8 mouse cellular contexts compared by ENCODE assay signal in genomic region chr6:112274261-112275055, GRCm38 (mm10). TPM values are rescaled to one million over a fixed set of nuclear protein-coding genes. Genes with fewer than 3 reads are reported as not detected.
DNase-seq lines count a peak whose midpoint lies in the region; ATAC-seq and TF ChIP-seq lines count a peak whose summit lies in the region.

No protein-coding gene starts in this region.

- peak; percentile 55 for DNase-seq in CH12.LX (ENCODE audit: extremely low read depth)
- DNase-seq in brain, embryonic 14.5 days (ENCODE audit: low read depth), result peak; percentile 96
- DNase-seq in forebrain, embryonic 10.5 days (ENCODE audit: extremely low spot score, low spot score), result no peak
- DNase-seq in liver, postnatal 0 days, result peak; percentile 69
- DNase-seq in yolk sac, embryonic 10.5 days (ENCODE audit: low spot score), result peak; percentile 4

- H3K79me2 ChIP-seq in CH12.LX (replicated peaks; ENCODE audit: control insufficient read depth, extremely low read depth, insufficient read depth, poor library complexity, severe bottlenecking), result no peaks in the 10 kb centered on the region

- peak overlapping the region in 1 of 3 experiments; percentile 32 for H3K4me3 ChIP-seq in CH12.LX (replicated peaks in 1 of 3; ENCODE audit: low read depth in 2 of 3, low read length in 2 of 3, poor library complexity in 1 of 3)
- H3K4me3 ChIP-seq in forebrain, embryonic 10.5 days, result peak overlapping the region; percentile 44; the same call in 1 of the 2 replicates
- H3K4me3 ChIP-seq in heart, embryonic 12.5 days, result peak overlapping the region; percentile 56
- H3K4me3 ChIP-seq in kidney, embryonic 14.5 days (ENCODE audit: low read length), result peak overlapping the region; percentile 29; the same call in 1 of the 2 replicates
- H3K4me3 ChIP-seq in liver, postnatal 0 days (ENCODE audit: low read depth, low read length), result no peak overlapping the region

- H3K36me3 ChIP-seq in CH12.LX (replicated peaks in 1 of 2; ENCODE audit: control insufficient read depth in 1 of 2, insufficient read depth in 1 of 2, low read length in 1 of 2), result no peaks in the 10 kb centered on the region
- H3K36me3 ChIP-seq in forebrain, embryonic 10.5 days (replicated peaks), result no peaks in the 10 kb centered on the region
- H3K36me3 ChIP-seq in heart, embryonic 12.5 days, result 0 out of 2 replicates have a peak, but pooled peaks cover 2% of the 10 kb centered on the region
- H3K36me3 ChIP-seq in kidney, embryonic 14.5 days (ENCODE audit: control insufficient read depth, insufficient read depth, low read length), result no peaks in the 10 kb centered on the region
- H3K36me3 ChIP-seq in liver, postnatal 0 days (replicated peaks; ENCODE audit: insufficient read depth, low read length), result no peaks in the 10 kb centered on the region

- H3K9me3 ChIP-seq in CH12.LX (replicated peaks; ENCODE audit: low read length), result peaks cover 10% of the 10 kb centered on the region
- no peaks in the 10 kb centered on the region for H3K9me3 ChIP-seq in forebrain, embryonic 10.5 days
- no peaks in the 10 kb centered on the region for H3K9me3 ChIP-seq in heart, embryonic 12.5 days (replicated peaks)
- H3K9me3 ChIP-seq in kidney, embryonic 14.5 days (ENCODE audit: control insufficient read depth, low read length), result no peaks in the 10 kb centered on the region
- H3K9me3 ChIP-seq in liver, postnatal 0 days (ENCODE audit: low read length), result no peaks in the 10 kb centered on the region

- H3K27ac ChIP-seq in CH12.LX (ENCODE audit: insufficient read depth, low read depth), result no peak overlapping the region
- 0 out of 2 replicates have a peak overlapping the region, but pooled peaks have one; percentile 21 for H3K27ac ChIP-seq in forebrain, embryonic 10.5 days
- peak overlapping the region; percentile 97 for H3K27ac ChIP-seq in heart, embryonic 12.5 days (ENCODE audit: poor library complexity, severe bottlenecking)
- no peak overlapping the region for H3K27ac ChIP-seq in kidney, embryonic 14.5 days (ENCODE audit: low read depth, low read length)
- H3K27ac ChIP-seq in liver, postnatal 0 days (ENCODE audit: low read depth), result no peak overlapping the region

- no peak for TF ChIP-seq RAD21 in CH12.LX (IDR thresholded peaks at IDR 0.05; ENCODE audit: low read depth, low read length)

- no peak overlapping the region for H3K9ac ChIP-seq in CH12.LX (ENCODE audit: insufficient read depth, low read depth)
- H3K9ac ChIP-seq in heart, embryonic 12.5 days, result peak overlapping the region; percentile 81
- H3K9ac ChIP-seq in kidney, embryonic 14.5 days (ENCODE audit: low read depth, low read length), result no peak overlapping the region
- no peak overlapping the region for H3K9ac ChIP-seq in liver, postnatal 0 days (replicated peaks)

- no peaks in the 10 kb centered on the region for H3K27me3 ChIP-seq in CH12.LX (replicated peaks)
- H3K27me3 ChIP-seq in forebrain, embryonic 10.5 days (ENCODE audit: poor library complexity, severe bottlenecking), result peaks cover 38% of the 10 kb centered on the region
- no peaks in the 10 kb centered on the region for H3K27me3 ChIP-seq in heart, embryonic 12.5 days (replicated peaks)
- no peaks in the 10 kb centered on the region for H3K27me3 ChIP-seq in kidney, embryonic 14.5 days (ENCODE audit: control insufficient read depth, insufficient read depth, low read length)
- peaks cover 3% of the 10 kb centered on the region; the same call in 1 of the 2 replicates for H3K27me3 ChIP-seq in liver, postnatal 0 days (ENCODE audit: insufficient read depth, low read length)

- no peak for TF ChIP-seq CTCF in CH12.LX (conservative IDR thresholded peaks at IDR 0.05 in 1 of 2, IDR thresholded peaks at IDR 0.05 in 1 of 2; ENCODE audit: low read depth in 2 of 2, low read length in 2 of 2)
- no peak for TF ChIP-seq CTCF in brain, embryonic 14.5 days (IDR thresholded peaks at IDR 0.05; ENCODE audit: borderline replicate concordance, extremely low read depth, insufficient read depth, insufficient read length)
- TF ChIP-seq CTCF in liver, postnatal 0 days (IDR thresholded peaks at IDR 0.05; ENCODE audit: low read depth), result no peak

- in situ Hi-C loops in CH12.LX (cut with MboI; ENCODE audit: low pct_ligation_motif_present, low pct_unique_long_range_greater_than_20kb, low sequenced_read_pairs), result no loop called here

- 43% methylated on average over 9 of the region's 9 CpGs for WGBS in forebrain, embryonic 10.5 days
- 27% methylated on average over 9 of the region's 9 CpGs for WGBS in heart, embryonic 12.5 days
- WGBS in kidney, embryonic 14.5 days, result 23% methylated on average over 9 of the region's 9 CpGs
- WGBS in liver, postnatal 0 days (ENCODE audit: insufficient replicate concordance), result 27% methylated on average over 9 of the region's 9 CpGs

- no peak overlapping the region for H3K4me2 ChIP-seq in CH12.LX (ENCODE audit: insufficient read depth, low read depth, poor library complexity, severe bottlenecking)
- H3K4me2 ChIP-seq in heart, embryonic 12.5 days, result peak overlapping the region; percentile 86
- peak overlapping the region; percentile 59 for H3K4me2 ChIP-seq in kidney, embryonic 14.5 days (replicated peaks; ENCODE audit: low read depth, low read length)
- peak overlapping the region; percentile 59 for H3K4me2 ChIP-seq in liver, postnatal 0 days (ENCODE audit: low read depth, low read length)

- dilution Hi-C loops in CH12.LX (cut with MboI; ENCODE audit: extremely low pct_ligation_motif_present, extremely low pct_unique_long_range_greater_than_20kb, low sequenced_read_pairs), result no loop called here

- TF ChIP-seq POLR2A in CH12.LX (IDR thresholded peaks at IDR 0.05; ENCODE audit: low read depth, low read length), result no peak
- TF ChIP-seq POLR2A in brain, embryonic 14.5 days (IDR thresholded peaks at IDR 0.05; ENCODE audit: borderline replicate concordance, extremely low read depth, insufficient read depth, insufficient read length, poor library complexity, severe bottlenecking), result no peak

- peak; percentile 64; the same call in 1 of the 2 replicates for ATAC-seq in heart, embryonic 12.5 days (ENCODE audit: insufficient number of reproducible peaks, low FRiP score)
- no peak for ATAC-seq in kidney, embryonic 14.5 days (ENCODE audit: low FRiP score, low TSS enrichment)
- peak; percentile 42; the same call in 1 of the 2 replicates for ATAC-seq in liver, postnatal 0 days
- ATAC-seq in neutrophil, adult 5-6 weeks (ENCODE audit: extremely low read depth, insufficient number of reproducible peaks, low FRiP score, poor library complexity, severe bottlenecking), result peak; percentile 43; the same call in 1 of the 2 replicates

- no peak for TF ChIP-seq EP300 in CH12.LX (IDR thresholded peaks at IDR 0.05; ENCODE audit: low read length)
- TF ChIP-seq EP300 in liver, postnatal 0 days (IDR thresholded peaks at IDR 0.05; ENCODE audit: low read depth), result no peak

- peaks cover 0 to 15% of the 10 kb centered on the region in 2 experiments; a peak in 2 of 4 replicates for H3K4me1 ChIP-seq in CH12.LX (ENCODE audit: control insufficient read depth in 1 of 2, insufficient read depth in 2 of 2)
- H3K4me1 ChIP-seq in forebrain, embryonic 10.5 days, result peaks cover 19% of the 10 kb centered on the region
- peaks cover 51% of the 10 kb centered on the region for H3K4me1 ChIP-seq in heart, embryonic 12.5 days (replicated peaks)
- peaks cover 23% of the 10 kb centered on the region for H3K4me1 ChIP-seq in kidney, embryonic 14.5 days (ENCODE audit: control insufficient read depth, insufficient read depth, low read length)
- peaks cover 8% of the 10 kb centered on the region; the same call in 1 of the 2 replicates for H3K4me1 ChIP-seq in liver, postnatal 0 days (ENCODE audit: insufficient read depth)

TF ChIP-seq in CH12.LX, 34 proteins besides CTCF, POLR2A, EP300 and RAD21:
- TF ChIP-seq BHLHE40 (IDR thresholded peaks at IDR 0.05; ENCODE audit: low read depth, low read length) (peak; percentile 49), MYC (IDR thresholded peaks at IDR 0.05; ENCODE audit: low read depth, low read length) (no peak)

RNA-seq across cellular contexts. Expression of gene Lmcd1, which starts 0.9 kb away (rescaled TPM):
- total RNA-seq in CH12.LX (2012; rRNA removed), result 0.63 and 0.64 TPM in 2 replicates
- total RNA-seq in CH12.LX (2014; rRNA removed), result 4.5 and 4.8 TPM in 2 replicates
- polyA plus RNA-seq in CH12.LX (2012; ENCODE audit: insufficient read length, low read depth), result 2.0 and 2.3 TPM in 2 replicates
- polyA plus RNA-seq in brain, embryonic 14.5 days (2012; rRNA removed), result 6.5 and 7.5 TPM in 2 replicates
- polyA plus RNA-seq in forebrain, embryonic 10.5 days (2016; fragmentation: Nextera tagmentation; extraction: Ambion mirVana), result 1.1 and 2.3 TPM in 2 replicates
- polyA plus RNA-seq in heart, embryonic 12.5 days (2016; fragmentation: Nextera tagmentation; extraction: Ambion mirVana), result 48.7 and 49.3 TPM in 2 replicates
- 14.5 and 20.0 TPM in 2 replicates for polyA plus RNA-seq in kidney, embryonic 14.5 days (2014; fragmentation: Nextera tagmentation; extraction: Ambion mirVana)
- polyA plus RNA-seq in liver, postnatal 0 days (2015; fragmentation: Nextera tagmentation; extraction: Ambion mirVana), result 0.65 and 1.5 TPM in 2 replicates
- not detected in 2 replicates for total RNA-seq in neutrophil, adult 5-6 weeks (2017)

Comparison
In these comparisons a context has a peak if more than half of its experiments do, and no peak if none do; other contexts are left out.
1. H3K27ac ChIP-seq: peak in forebrain, embryonic 10.5 days (single experiment) and heart, embryonic 12.5 days (single experiment); none in CH12.LX (single experiment), kidney, embryonic 14.5 days (single experiment) and liver, postnatal 0 days (single experiment).